Mouse (Mus musculus) limb, embryonic 14.5 days (tissue): Measurements from ENCODE around the gene Snap47. TPM values are rescaled to one million over a fixed set of nuclear protein-coding genes. Genes with fewer than 3 reads are reported as not detected.

Experiments
- ATAC-seq: fragments of 200-750 bp; cut with Nextera tagmentation; 2 replicates; pipeline ENCODE4 v1.8.0; 2017; ENCODE audit warnings: low read depth, moderate number of reproducible peaks, moderate TSS enrichment; ENCODE audit not compliant: low FRiP score
- DNase-seq: peaks from one replicate; pipeline ENCODE4 v3.0.0-alpha.2; 2015; ENCODE audit warnings: low spot score
- H3K27ac ChIP-seq: fragments of 300-500 bp; sonication (generic); replicated peaks from 2 replicates; pipeline ENCODE4 v1.5.1; 2014; ENCODE audit warnings: low read depth, mild to moderate bottlenecking, low read length, moderate library complexity, mixed read lengths
- H3K27me3 ChIP-seq: fragments of 300-500 bp; sonication (generic); 2 replicates; pipeline ENCODE4 v1.6.1; 2014; ENCODE audit warnings: low read length, mixed read lengths; ENCODE audit not compliant: control insufficient read depth, insufficient read depth
- H3K36me3 ChIP-seq: fragments of 300-500 bp; sonication (generic); 2 replicates; pipeline ENCODE4 v1.6.1; 2014; ENCODE audit warnings: mild to moderate bottlenecking, low read length, moderate library complexity, mixed read lengths; ENCODE audit not compliant: control insufficient read depth, insufficient read depth
- H3K4me1 ChIP-seq: fragments of 300-500 bp; sonication (generic); 2 replicates; pipeline ENCODE4 v1.6.1; 2014; ENCODE audit warnings: antibody characterized with exemption, low read length, mixed read lengths; ENCODE audit not compliant: control insufficient read depth, insufficient read depth
- H3K4me2 ChIP-seq: fragments of 300-500 bp; sonication (generic); replicated peaks from 2 replicates; pipeline ENCODE4 v1.6.1; 2014; ENCODE audit warnings: low read depth, mild to moderate bottlenecking, low read length, moderate library complexity; ENCODE audit not compliant: severe bottlenecking
- H3K4me3 ChIP-seq: fragments of 300-500 bp; sonication (generic); replicated peaks from 2 replicates; pipeline ENCODE4 v1.5.1; 2014; ENCODE audit warnings: low read length
- H3K9ac ChIP-seq: fragments of 300-500 bp; sonication (generic); 2 replicates; pipeline ENCODE4 v1.6.1; 2014; ENCODE audit warnings: mild to moderate bottlenecking, low read depth, low read length, moderate library complexity; ENCODE audit not compliant: severe bottlenecking
- H3K9me3 ChIP-seq: fragments of 300-500 bp; sonication (generic); 2 replicates; pipeline ENCODE4 v1.6.1; 2016; ENCODE audit warnings: low read length; ENCODE audit not compliant: control insufficient read depth
- POLR2A ChIP-seq: fragments of 200-500 bp; IDR thresholded peaks from 2 replicates; pipeline ENCODE4 v1.8.0; 2012; ENCODE audit warnings: inconsistent platforms, mild to moderate bottlenecking, moderate library complexity, borderline replicate concordance; ENCODE audit not compliant: insufficient read depth, insufficient read length; ENCODE audit errors: extremely low read depth
- WGBS: fragments of 180-500 bp; shearing (Covaris S2); extraction: QIAGEN DNeasy Blood & Tissue Kit; methylation state at CpG from one replicate; pipeline ENCODE4 v1.1.7; 2014; 5-methylcytosine and 5-hydroxymethylcytosine counted together
- polyA plus RNA-seq, 2 experiments: library from polyadenylated mRNA; depleted of rRNA in 1 of 2; stranded (reverse) in 1 of 2; unstranded in 1 of 2; fragments of >200 nt; fragmentation: Nextera tagmentation in 1 of 2; extraction: Ambion mirVana in 1 of 2; gene quantifications; 2 replicates each; pipeline versions ENCODE4 v1.2.1 to v1.2.3; 2012 to 2014

Snap47 gene
- polyA plus RNA-seq, 2 experiments = 94.2 to 127 TPM

GRCm38 (mm10) chr11:59437954-59438353, 13.0 kb downstream of the Snap47 start:
- Histone ChIP-seq H3K9me3 (peaks cover 5% of the 10 kb centered on the region), H3K27me3 (no peaks in the 10 kb centered on the region), H3K4me2 (no peak overlapping the region), H3K4me1 (no peaks in the 10 kb centered on the region), H3K27ac (no peak overlapping the region), H3K36me3 (peaks cover 31% of the 10 kb centered on the region), H3K9ac (no peak overlapping the region), H3K4me3 (no peak overlapping the region)
- ATAC-seq (no peak), DNase-seq (no peak)
- 94% methylated on average over 12 of the region's 12 CpGs for WGBS
- TF ChIP-seq POLR2A = no peak

GRCm38 (mm10) chr11:59432261-59432660, 18.7 kb downstream of the Snap47 start:
- no peak for DNase-seq
- Histone ChIP-seq H3K9ac (no peak overlapping the region), H3K27ac (no peak overlapping the region), H3K9me3 (peaks cover 5% of the 10 kb centered on the region), H3K4me3 (no peak overlapping the region), H3K27me3 (no peaks in the 10 kb centered on the region), H3K4me1 (no peaks in the 10 kb centered on the region), H3K36me3 (peaks cover 29% of the 10 kb centered on the region), H3K4me2 (no peak overlapping the region)
- no peak for TF ChIP-seq POLR2A
- peak; percentile 65 for ATAC-seq
- 50% methylated on average over 3 of the region's 3 CpGs for WGBS

- H3K36me3 ChIP-seq = peaks cover 36% of the 10 kb centered on the region
Observed at GRCm38 (mm10) chr11:59429959-59430358, 21.0 kb downstream of the Snap47 start.

GRCm38 (mm10) chr11:59428057-59428660, 22.8 kb downstream of the Snap47 start:
- H3K9me3 ChIP-seq = no peaks in the 10 kb centered on the region
- no peaks in the 10 kb centered on the region for H3K27me3 ChIP-seq
- no peak for TF ChIP-seq POLR2A
- H3K4me1 ChIP-seq = no peaks in the 10 kb centered on the region
- DNase-seq = no peak
- WGBS = 89% methylated on average over 9 of the region's 9 CpGs
- peaks cover 53% of the 10 kb centered on the region for H3K36me3 ChIP-seq
- H3K9ac ChIP-seq = no peak overlapping the region
- no peak overlapping the region for H3K4me3 ChIP-seq
- no peak overlapping the region for H3K27ac ChIP-seq
- H3K4me2 ChIP-seq = no peak overlapping the region
- ATAC-seq = no peak

More at GRCm38 (mm10) chr11:59429959-59430358, 21.0 kb downstream of the Snap47 start:
- Histone ChIP-seq H3K9ac (no peak overlapping the region), H3K4me1 (no peaks in the 10 kb centered on the region), H3K27ac (no peak overlapping the region), H3K27me3 (no peaks in the 10 kb centered on the region), H3K4me2 (no peak overlapping the region), H3K9me3 (no peaks in the 10 kb centered on the region), H3K4me3 (no peak overlapping the region)
- no peak for ATAC-seq
- no peak for TF ChIP-seq POLR2A
- DNase-seq = no peak
- 78% methylated on average over 1 of the region's 1 CpGs for WGBS

- Histone ChIP-seq H3K36me3 (peaks cover 64% of the 10 kb centered on the region), H3K4me3 (no peak overlapping the region), H3K9ac (no peak overlapping the region), H3K4me1 (no peaks in the 10 kb centered on the region), H3K4me2 (no peak overlapping the region), H3K27me3 (no peaks in the 10 kb centered on the region), H3K9me3 (no peaks in the 10 kb centered on the region), H3K27ac (0 out of 2 replicates have a peak overlapping the region, but pooled peaks have one; percentile 13)
- no peak for TF ChIP-seq POLR2A
- DNase-seq = peak; percentile 65
- ATAC-seq = 0 out of 2 replicates have a peak, but pooled peaks have one; percentile 37
- WGBS = 32% methylated on average over 7 of the region's 7 CpGs
Observed at GRCm38 (mm10) chr11:59425671-59426101, 25.3 kb downstream of the Snap47 start.

GRCm38 (mm10) chr11:59423010-59423588, 27.9 kb downstream of the Snap47 start:
- no peak for ATAC-seq
- Histone ChIP-seq H3K9ac (no peak overlapping the region), H3K4me1 (peaks cover 10% of the 10 kb centered on the region; the same call in 1 of the 2 replicates)

More at GRCm38 (mm10) chr11:59423010-59423588, 27.9 kb downstream of the Snap47 start:
- H3K9me3 ChIP-seq = no peaks in the 10 kb centered on the region
- no peaks in the 10 kb centered on the region for H3K27me3 ChIP-seq
- H3K36me3 ChIP-seq = peaks cover 77% of the 10 kb centered on the region
- TF ChIP-seq POLR2A = no peak
- no peak overlapping the region for H3K4me2 ChIP-seq
- no peak overlapping the region for H3K27ac ChIP-seq
- 61% methylated on average over 5 of the region's 5 CpGs for WGBS
- DNase-seq = no peak
- no peak overlapping the region for H3K4me3 ChIP-seq
